Mouse (Mus musculus): ENCODE results near the gene Ift57.

- TF ChIP-seq CTCF (conservative IDR thresholded peaks at IDR 0.05; ENCODE audit: low read length) (no peak), NANOG (IDR thresholded peaks at IDR 0.05; ENCODE audit: borderline replicate concordance, low read length) (no peak), POU5F1 (IDR thresholded peaks at IDR 0.05; ENCODE audit: borderline replicate concordance, low read length) (no peak)
Observed at GRCm38 (mm10) chr16:49660111-49660510, 38.9 kb upstream of the Ift57 start.

Data from E14TG2a.4 (cell line).